Mouse (Mus musculus): ENCODE data around the gene Ppia.
"Not testable (repeated sequence)": the region's sequence is repeated elsewhere in the genome, so short reads cannot be mapped to it uniquely, and the experiment has no call there.

Gene Ppia

DNA sequence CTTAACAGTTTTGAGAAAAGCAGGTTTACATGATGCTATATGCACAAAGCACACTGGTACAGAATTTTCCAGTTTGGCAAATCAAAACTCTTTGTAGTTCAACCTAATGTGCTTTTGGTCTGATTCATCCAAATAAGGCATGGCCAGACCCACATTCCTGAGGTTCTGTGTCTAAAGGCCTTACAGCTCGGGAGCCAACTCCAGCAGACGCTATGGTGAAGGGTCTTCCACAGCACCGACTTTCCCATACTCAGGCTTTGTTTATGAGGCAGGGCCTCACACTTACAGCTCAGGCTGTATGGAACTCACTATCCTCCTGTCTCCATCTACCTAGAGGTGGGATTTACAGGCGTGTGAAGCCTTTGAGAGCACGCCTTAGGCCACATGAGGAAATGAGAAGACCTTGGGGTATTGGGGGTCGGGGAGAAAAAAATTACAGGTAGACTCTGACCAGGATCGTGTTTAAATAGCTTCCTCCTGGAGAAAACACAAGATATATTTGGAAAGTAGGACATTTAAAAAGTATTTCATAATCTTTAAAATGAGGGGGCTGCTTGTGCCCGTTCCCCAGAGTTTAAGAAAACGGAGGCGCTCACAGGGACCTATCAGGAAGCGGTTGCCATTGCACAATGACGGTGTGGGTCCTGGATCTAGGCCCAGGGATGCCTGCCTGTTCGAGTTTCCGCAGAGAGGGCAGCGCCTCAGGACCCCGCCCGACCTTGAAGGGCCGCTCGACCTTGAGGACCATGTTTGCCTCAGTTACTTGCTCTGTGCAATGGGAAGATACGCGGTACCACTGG lies at the start of gene Ppia:
Gene Ppia, plus strand, starts transcription at position 693 of the 800 bp plus-strand sequence.
- peak; percentile 55 for DNase-seq

DNA sequence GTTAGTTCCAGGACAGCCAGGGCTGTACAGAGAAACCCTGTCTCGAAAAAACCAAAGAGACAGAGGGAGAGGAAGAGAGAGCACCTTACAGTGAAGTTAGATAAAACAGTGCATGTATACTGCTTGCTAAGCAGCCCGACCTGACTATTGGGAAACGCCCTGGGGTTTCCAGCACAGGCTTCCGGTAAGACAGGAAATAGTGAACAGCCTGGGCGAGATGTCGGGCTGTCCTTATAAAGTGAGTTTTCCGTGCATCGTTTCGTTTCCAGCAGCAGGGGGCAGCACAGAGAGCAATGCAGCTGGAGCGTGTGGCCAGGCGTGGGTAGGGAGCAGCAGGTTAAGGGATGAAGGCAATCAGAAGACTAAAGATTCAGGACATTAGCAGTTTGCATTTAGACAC lies 49.4 kb upstream of the Ppia start:
- DNase-seq, result peak; percentile 82

DNA sequence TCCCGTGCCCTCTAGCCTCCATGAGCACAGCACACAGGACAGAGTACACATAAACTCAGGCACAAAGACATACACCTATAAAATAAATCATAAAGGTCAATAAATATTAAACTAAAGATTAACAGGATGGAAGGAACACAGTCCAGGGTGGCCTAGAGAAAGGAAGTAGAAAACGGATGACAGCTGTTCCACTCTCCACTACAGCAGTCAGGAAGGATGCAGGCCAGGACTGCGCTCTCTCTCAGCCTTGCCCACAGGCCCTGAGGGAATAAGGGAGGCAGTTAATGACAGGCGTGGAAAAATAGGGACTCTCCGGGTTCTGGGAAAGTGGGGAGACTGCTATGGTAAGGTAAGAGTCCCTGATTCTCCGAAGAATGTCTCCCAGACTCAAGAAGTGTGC lies 48.8 kb upstream of the Ppia start:
- no peak for DNase-seq

DNA sequence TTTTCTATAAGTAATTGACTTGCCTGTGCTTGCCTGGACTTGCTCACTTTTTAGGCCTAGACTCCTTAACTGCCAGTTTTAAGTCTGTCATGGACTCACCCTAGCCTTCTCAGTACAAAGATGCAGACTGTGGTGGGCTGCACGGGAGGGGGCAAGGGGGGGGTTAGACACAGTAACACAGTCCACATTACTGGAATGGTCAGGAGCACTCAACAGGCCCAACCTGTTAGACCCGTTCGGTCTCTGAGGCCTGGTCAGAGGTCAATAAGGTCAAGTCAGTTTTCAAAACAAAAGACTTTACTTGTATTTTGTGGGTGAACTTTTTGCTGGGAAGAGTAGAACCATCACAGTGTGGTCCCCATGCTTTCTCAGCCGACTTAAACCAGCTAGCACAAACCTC lies 48.1 kb upstream of the Ppia start:
- no peak for DNase-seq

DNA sequence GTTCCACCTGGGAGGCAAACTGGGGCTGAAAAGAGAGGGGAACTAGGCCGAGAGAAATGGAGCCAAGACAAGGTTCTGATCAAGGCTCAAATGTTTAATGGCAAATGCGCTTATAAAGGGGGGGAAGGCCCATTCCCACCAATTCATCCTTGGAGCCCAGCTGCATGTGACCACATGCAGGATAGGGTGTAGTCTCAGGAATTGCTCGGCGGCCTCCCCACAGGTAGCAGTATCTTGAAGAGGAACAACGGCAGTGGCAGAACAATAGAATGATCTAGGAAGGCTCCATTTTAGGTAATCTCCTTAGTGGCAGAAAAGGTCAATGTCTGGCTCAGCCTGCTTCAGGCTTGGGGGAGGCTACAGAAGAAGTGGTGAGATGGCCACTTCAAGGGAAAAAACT lies 47.3 kb upstream of the Ppia start:
- DNase-seq, result not testable (repeated sequence)

DNA sequence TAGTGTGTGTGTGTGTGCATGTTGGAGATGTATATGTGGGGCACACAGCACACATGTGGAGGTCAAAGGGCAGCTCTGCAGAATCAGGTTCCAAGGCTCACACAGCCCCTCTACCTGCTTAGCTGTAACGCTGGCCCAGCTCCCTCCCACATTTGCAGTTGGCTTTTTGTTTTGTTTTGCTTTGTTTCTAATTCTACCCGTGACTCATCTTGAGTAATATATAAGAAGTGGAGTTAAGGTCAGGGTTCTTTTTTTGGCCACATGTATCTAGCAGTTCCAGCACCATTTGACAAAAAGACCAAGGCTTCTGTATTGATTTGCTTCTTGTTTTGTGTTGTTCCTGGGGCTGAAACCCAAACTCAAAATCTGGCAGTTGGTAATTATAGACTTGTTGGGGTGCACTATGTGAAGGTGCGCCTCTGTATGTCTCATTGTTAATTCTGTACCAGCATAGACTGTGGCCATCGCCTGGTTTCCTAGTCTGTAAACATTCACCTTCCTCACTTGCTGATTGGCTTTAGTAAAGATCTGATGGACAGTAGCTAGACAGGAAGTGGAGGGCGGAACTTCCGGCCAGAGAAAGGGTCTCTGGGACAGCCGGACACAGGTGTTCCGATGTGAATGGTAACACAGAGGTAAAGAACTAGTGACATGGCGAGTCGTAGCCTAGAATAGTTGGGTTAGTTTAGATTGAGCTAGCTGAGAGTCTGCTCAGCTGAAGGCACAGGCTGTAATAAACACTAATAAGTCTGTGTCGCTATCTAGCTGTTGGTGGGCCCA lies 43.7 kb upstream of the Ppia start:
- no peak for DNase-seq

DNA sequence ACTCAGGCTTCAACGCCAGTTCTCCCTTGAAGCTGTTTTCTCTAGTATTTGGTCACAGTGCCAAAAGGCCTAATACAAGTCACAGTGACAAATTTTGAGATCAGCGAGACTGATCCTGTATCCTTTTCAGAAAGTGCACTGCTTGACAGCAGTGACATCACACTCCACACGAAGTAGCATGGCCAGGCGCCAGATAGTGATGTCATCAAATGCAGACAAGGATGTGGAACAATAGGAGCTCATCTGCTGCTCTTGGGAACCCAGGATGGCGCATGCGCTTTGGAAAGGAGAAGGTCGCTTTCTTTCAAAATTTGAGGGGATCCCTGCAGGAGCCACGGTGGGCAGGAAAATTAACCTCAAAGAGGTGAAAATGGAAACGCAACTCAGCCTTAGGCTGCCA lies 42.5 kb upstream of the Ppia start:
- no peak for DNase-seq

DNA sequence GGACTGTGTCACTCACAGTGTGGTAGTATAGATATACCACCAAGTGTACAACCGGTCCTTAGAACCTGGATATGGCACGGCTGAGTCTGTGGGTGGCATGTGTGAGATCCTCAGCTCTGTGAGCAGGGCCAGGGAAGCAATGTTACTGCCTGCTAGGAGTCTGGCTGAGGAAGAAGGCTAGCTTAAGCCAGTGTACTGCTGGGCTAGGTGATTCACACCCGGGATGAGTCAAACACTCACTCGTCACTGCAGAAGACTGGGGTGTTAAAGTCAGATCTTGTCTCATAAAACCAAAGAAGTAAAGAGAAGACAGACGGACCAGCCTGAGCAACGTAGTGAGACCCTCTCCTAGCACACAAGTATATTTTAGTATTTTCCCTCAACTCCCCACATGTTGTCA lies 34.3 kb upstream of the Ppia start:
- DNase-seq, result no peak

DNA sequence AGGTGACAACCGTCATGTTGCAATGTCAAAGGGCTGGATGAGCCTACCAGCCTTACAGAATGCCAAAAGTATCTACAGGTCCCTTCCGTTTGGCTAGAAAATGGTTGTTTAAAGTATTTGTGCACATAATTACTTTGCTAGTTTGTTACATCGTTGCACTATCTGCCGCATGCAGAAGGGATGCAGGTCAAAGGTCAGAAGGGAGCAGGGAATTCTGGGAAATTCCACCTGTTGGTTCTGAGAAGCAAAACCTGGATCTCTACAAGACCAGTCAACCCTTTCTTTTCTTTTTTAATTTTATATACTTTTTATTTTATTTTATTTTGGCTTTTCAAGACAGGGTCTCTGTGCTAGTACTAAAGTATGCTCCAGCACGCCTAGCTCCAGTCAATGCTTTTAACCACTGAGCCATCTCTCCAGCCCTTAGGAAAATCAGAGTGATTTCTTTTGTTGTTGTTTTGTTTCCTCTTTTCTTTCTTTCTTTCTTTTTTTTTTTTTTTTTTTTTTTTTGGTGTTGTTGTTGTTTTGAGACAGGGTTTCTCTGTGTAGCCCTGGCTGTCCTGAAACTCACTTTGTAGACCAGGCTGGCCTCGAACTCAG lies 27.0 kb upstream of the Ppia start:
- no peak for DNase-seq

DNA sequence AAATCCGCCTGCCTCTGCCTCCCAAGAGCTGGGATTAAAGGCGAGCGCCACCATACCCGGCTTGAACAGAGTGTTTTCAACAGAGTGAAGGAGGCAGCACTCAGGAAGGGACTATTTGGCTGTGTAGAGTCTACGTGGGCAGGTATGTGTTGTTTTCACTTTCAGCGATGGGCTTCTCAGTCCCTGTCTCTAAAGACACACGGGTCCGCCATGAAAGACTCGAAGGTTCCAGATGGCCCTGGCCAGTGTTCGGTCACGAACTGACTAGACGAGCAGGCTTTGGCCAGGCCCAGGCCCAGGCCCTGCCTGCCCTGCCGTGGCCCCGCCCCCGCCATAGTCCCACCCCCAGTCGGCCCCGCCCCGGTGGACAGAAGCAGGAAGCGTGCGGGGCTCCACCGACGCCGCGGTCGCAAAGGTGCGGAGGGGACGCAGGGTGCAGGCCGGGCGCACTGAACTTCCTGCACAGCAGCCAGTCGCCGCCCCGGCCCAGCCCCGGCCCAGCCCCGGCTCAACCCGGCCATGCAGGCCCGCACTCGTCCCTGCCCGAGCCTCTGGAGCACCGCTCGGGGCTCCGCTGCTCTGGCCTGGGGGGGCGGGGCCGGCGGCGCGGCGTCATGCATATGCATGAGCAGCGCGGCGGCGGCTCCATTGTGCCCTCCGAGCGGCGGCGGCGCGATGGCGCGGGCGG lies 26.4 kb upstream of the Ppia start, which contains the start of gene Zmiz2:
Gene Zmiz2, plus strand, starts transcription at position 349 of the 688 bp plus-strand sequence.
- DNase-seq, result peak; percentile 95

DNA sequence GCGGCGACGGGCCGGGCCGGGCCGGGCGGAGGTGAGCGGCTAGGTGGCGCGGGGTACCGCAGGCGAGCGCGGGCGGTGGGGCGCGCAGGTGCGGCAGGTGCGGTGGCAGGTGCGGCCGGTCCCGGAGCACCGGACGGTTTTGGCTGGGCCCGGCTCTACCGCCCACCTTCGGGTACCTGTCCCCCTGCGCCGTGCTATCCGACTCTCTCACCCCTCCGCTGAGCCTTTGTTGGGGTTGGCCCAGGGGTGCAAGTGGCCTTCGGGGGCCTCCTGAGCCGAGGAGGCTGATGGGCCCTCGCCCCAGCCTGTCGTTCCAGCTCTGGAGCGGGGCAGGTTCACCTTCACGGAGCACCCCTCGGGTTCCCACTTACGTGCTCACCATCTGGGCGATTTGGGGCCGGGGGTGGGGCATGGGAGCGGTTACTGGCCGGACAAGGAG lies 25.7 kb upstream of the Ppia start:
- peak; percentile 42 for DNase-seq

DNA sequence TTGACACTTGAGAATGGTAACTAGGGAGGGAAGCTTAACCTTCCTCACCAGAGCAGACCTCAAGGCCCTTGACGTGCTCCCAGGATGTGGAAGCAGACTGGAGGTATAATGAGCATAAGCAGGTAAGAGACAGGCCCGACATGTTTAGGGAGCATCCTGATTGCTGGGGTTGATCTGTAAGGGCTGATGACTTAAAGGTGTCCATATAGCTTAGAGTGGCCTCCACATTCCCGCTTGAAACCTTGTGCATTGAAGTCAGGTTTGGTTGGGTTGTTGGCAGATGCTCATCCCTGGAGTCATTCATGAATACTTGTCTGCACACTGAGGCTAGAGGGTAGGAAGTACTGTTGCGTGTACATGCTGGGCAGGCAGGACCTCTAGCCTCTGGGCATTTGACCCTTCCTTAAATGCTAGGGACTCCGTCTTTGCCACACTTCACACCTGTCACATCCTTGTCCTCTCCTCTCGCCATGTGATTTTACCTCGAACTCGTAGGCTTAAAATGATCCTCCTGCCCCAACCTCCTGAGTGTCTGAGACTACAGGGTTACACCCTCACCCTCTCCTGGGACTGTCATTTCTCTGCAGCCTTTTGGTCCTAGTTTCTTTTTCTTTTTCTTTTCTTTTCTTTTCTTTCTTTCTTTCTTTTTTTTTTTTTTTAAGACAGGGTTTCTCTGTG lies 24.7 kb upstream of the Ppia start:
- no peak for DNase-seq

DNA sequence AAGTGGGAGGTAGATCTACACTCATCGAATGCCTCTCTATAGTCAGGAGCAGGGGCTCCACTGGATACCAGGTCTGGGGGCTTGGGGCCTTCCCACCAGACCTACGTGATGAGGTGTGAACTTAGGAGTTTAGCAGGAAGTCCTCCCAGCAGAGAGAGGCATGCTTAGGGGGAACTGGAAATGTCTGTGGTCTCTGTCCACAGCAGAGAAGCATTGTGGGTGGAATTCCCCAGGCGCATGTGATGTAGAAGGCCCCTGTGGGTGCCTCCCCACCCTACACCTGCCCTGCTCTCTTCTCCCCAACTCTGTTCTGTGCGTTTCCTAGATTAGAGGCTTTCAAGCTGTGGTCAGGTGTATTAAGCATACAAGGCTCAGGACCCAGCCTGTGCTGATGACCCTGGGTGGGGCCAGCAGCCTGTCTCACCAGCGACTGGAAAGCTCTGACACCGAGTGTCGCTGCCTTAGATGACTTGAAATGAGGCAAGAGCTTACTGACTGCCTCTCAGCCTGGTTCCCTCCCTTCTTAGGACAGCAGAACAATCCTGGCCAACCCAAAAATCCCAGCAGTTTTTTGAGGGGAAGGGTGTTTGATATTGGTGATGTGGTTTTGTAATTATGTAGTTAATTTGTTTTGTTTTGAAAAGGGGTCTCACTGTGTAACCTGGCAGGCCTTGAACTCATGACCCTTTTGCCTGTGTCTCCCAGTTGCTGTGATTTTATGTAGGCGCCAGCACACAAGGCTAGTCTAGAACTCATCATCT lies 23.5 kb upstream of the Ppia start:
- DNase-seq, result no peak

DNA sequence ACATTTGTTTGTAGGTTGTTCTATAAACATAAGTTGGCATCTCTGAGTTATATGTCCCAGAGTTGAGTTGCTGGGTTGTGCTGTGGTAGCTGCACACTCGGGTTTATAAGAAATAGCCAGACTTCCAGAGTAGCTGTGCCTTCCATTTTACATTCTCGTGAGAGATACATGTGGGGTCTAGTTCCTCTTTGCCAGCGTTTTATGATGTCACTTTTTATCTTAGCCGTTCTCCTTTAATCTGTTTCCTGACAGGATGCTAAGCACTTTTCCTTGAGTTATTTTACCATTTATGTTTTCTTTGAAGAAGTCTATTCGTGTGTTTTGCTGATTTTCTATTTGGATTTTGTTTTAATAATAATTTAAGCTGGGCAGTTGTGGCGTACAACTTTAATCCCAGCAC lies 22.4 kb upstream of the Ppia start:
- DNase-seq, result no peak

DNA sequence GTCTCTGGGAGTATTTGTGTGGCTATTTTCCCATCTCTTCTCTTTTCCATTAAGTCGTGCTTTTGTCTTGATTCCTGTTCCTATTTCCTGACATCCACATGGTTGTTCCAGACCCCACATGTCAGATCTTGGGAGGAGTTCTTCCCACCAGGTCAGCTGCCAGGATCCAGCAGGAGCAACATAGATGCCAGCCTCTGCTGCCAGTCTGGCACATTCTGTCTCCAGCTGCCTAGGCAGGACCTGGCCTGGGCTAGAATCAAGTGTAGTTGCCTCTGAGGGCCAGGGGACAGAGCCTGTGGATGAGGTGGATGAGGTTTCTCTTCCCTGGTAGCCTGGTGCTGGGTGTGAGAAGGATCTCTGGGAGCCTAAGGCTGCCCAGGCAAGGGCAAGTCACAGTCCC lies 21.4 kb upstream of the Ppia start:
- no peak for DNase-seq

DNA sequence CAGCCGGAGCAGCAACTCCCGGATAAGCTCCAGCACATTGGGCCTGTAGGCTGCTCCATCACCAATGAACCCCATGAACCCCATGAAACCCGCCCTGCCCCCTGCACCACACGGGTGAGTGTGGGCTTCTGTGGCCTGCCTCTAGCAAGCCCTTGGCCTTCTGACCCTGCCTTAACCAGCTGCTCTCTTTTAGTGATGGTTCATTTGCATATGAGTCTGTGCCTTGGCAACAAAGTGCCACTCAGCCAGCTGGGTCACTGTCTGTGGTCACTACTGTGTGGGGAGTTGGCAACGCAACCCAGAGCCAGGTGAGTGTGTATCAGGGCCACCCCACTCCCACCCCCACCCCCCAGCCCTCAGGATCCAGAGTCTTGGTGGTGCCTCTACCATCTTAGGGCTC lies 19.7 kb upstream of the Ppia start:
- DNase-seq, result no peak

DNA sequence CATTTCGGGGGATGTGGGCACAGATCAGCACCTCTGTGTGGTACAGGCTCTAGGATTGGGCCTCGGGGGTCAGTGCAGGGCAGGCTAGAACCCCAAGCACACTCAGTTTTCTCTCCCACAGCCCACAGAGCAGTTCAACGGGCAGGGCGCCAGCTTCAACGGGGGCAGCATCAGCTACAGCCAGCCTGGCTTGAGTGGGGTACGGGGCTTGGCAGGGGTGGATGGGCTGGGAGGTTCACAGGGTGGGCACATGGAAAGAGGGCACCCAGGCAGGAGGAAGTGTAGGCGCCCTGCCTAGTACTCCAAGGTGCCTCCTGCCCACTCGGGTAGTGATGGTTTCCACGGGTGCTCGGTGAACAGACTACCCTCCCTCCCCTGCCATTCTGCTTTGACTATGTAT lies 17.1 kb upstream of the Ppia start:
- no peak for DNase-seq

DNA sequence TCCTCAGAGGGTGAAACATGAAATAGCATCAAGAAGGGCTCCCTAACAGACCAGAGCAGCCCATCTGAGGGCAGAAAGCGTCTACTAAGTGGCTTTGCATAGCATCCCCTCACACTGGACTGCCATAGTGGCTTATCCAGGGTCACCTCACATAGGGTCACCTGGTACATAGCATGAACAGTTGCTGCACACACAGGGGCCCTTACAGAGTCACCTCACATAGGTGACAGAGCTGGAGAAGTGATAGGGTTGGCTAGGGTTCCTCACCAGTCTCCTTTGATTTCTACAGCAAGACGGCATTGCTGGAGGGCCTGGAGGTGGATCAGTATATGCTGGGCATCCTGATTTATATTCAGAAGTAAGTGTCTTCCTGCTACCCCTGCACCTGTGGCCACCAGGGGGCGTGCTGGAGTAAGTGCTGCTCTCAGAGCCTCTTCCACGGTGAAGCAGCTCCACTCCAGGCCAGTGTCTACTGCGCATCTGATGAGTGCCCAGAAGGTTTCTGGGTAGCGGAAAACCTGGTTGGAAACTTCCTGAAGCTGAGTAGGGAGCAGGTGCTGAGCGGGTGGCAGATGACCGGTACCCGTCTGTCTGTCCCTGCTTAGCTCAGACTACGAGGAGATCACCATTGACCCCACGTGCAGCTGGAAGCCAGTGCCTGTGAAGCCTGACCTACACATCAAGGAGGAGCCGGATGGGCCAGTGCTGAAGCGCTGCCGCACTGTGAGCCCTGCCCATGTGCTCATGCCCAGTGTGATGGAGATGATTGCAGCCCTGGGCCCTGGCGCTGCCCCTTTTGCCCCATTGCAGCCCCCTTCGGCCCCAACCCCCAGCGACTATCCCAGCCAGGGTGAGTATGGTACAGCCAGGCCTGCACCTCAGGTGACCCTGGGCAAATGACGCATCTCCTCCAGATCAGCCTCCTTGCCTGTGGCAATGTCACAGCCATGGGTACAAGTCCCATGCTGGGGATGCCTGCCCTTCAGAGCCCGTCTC lies 12.4 kb upstream of the Ppia start:
- peak; percentile 59 for DNase-seq

DNA sequence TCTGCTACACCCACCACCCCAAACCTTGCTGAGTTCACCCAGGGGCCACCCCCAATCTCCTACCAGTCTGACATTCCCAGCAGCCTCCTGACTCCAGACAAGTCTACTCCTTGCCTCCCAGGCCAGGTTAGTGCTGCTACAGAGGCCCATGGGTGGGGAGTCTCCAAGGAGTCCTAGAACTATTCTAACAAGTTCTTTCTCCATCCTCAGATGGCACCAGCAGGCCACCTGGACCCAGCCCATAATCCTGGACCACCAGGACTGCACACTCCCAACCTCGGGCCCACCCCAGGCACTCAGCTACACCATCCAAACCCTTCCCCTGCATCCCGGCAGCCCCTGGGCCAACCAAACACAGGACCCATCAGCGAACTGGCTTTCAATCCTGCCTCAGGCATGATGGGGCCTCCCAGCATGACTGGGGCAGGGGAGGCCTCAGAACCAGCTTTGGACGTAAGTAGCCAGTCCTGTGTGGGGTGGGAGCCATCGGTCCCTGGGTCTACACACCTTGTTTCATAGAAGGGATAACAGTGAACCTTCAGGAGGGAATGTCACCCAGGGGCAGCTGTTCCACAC lies 11.3 kb upstream of the Ppia start:
- no peak for DNase-seq

Measured in embryo, embryonic 11 days (tissue).